Mouse (Mus musculus): Measurements from ENCODE around the gene Gm38119. TPM values are rescaled to one million over a fixed set of nuclear protein-coding genes. Genes with fewer than 3 reads are reported as not detected.

The Gm38119 gene
- polyA plus RNA-seq (2014; fragmentation: Illumina TruSeq; extraction: RNeasy Lipid Tissue Mini Kit (QIAGEN cat#74804); ENCODE audit: low read depth, low replicate concordance) = not detected

DNA sequence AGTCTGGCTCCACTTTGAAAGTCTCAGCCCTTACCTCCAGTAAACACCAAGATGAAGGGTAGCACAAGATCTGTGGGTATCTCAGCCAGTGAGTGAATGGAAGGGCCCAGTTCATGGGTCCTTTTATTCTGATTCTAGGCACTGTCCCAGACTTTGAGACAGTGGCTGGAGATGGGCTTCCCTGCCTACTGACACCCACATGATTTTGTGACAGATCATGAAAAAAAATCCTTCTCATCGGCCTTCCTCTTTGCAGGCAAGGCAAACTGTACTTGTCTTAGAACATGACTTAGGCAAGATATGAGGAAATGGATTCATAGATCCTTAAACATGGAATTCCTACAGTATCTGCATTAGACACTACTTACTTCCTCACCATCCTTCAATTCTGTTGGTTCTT is at the start of gene Gm38119:
TSS of gene Gm38119 (minus strand) at position 101 of the 400 bp plus-strand sequence.

DNA sequence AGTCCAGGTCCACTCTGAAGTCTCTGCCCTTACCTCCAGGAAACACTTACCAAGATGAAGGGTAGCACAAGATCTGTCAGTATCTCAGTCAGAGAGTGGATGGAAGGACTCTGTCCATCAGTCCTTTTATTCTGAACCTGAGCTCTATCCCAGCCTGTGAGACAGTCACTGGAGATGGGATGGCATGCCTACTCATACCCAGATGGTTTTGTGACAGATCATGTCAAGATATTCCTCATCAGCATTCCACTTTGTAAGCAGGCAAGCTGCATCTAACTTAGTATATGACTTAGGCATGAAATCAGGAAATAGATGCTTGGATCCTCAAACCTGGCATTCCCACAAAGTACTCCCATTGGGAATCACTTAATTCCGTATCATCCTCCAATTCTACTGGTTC is 39.9 kb upstream of the Gm38119 start, which contains the start of gene Lce1i:
TSS of gene Lce1i (minus strand) at position 101 of the 400 bp plus-strand sequence.

DNA sequence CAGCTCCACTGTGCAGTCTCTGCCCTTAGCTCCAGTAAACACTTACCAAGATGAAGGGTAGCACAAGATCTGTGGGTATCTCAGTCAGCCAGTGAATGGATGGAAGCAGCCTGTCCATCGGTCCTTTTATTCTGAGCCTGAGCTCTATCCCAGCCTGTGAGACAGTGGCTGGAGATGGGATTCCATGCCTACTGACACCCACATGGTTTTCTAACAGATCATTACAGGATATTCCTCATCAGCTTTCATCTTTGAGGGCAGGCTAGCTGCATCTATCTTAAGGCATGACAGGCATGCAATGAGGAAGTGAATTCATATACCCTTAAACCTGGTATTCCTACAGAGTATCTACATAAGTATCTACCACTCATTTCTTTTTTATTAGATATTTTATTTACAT is 26.1 kb upstream of the Gm38119 start, which contains the start of gene Lce1h:
TSS of gene Lce1h (minus strand) at position 101 of the 400 bp plus-strand sequence.

GRCm38 (mm10) chr3:92752238-92752637 is 13.3 kb upstream of the Gm38119 start, which contains the start of gene Lce1g:
Gene Lce1g (minus strand): TSS chr3:92752338.

DNA sequence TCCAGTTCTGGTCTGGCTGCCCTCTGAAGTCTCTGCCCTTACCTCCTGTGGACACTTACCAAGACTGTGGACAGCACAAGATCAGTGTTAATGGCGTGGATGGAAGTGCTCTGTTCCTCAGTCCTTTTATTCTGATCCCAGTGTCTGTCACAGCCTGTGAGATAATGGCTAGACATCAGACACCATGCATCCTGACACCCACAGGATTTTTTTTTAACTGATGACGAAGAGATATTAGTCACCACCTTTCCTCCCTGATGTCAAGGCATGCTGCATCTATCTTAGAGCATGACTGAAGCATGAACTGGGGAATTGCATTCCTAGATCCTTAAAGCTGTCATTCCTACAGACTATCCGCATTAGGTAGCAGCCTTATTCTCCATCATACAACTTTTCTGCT is 18.6 kb downstream of the Gm38119 start, which contains the start of gene Lce1f:
TSS of gene Lce1f (minus strand) at position 101 of the 400 bp plus-strand sequence.

DNA sequence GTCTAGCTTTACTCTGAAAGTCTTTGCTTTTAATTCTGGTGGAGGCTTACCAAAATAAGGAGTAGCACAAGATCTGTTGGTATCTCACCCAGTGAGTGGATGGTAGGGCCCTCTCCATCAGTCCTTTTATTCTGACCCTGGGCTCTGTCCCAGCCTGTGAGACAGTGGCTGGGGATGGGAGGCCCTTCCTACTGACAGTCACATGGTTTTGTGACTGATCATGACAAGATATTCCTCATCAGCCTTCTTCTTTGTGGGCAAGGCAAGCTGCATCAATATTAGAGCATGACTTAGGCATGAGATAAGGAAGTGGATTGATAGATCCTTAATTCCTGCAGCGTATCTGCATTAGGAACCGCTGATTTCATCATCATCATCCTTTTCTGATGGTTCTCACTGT is 29.9 kb downstream of the Gm38119 start, which contains the start of gene Lce1e:
TSS of gene Lce1e (minus strand) at position 101 of the 400 bp plus-strand sequence.

Other genes with a start within 250 kb of the Gm38119 start
- not detected for gene Sprr4, start 238.6 kb downstream of the Gm38119 start, polyA plus RNA-seq (2014; fragmentation: Illumina TruSeq; extraction: RNeasy Lipid Tissue Mini Kit (QIAGEN cat#74804); ENCODE audit: low read depth, low replicate concordance)
- not detected for gene 2310046K23Rik, start 204.6 kb downstream of the Gm38119 start, polyA plus RNA-seq (2014; fragmentation: Illumina TruSeq; extraction: RNeasy Lipid Tissue Mini Kit (QIAGEN cat#74804); ENCODE audit: low read depth, low replicate concordance)
- gene Ivl, start 165.4 kb downstream of the Gm38119 start, polyA plus RNA-seq (2014; fragmentation: Illumina TruSeq; extraction: RNeasy Lipid Tissue Mini Kit (QIAGEN cat#74804); ENCODE audit: low read depth, low replicate concordance) = not detected
- not detected for gene Smcp, start 150.1 kb downstream of the Gm38119 start, polyA plus RNA-seq (2014; fragmentation: Illumina TruSeq; extraction: RNeasy Lipid Tissue Mini Kit (QIAGEN cat#74804); ENCODE audit: low read depth, low replicate concordance)
- not detected for gene 2210017I01Rik, start 131.6 kb downstream of the Gm38119 start, polyA plus RNA-seq (2014; fragmentation: Illumina TruSeq; extraction: RNeasy Lipid Tissue Mini Kit (QIAGEN cat#74804); ENCODE audit: low read depth, low replicate concordance)
- not detected for gene Lce6a, start 117.4 kb downstream of the Gm38119 start, polyA plus RNA-seq (2014; fragmentation: Illumina TruSeq; extraction: RNeasy Lipid Tissue Mini Kit (QIAGEN cat#74804); ENCODE audit: low read depth, low replicate concordance)
- not detected for gene Lce1a1, start 90.8 kb downstream of the Gm38119 start, polyA plus RNA-seq (2014; fragmentation: Illumina TruSeq; extraction: RNeasy Lipid Tissue Mini Kit (QIAGEN cat#74804); ENCODE audit: low read depth, low replicate concordance)
- gene Lce1b, start 82.2 kb downstream of the Gm38119 start, polyA plus RNA-seq (2014; fragmentation: Illumina TruSeq; extraction: RNeasy Lipid Tissue Mini Kit (QIAGEN cat#74804); ENCODE audit: low read depth, low replicate concordance) = not detected
- not detected for gene Lce1a2, start 68.8 kb downstream of the Gm38119 start, polyA plus RNA-seq (2014; fragmentation: Illumina TruSeq; extraction: RNeasy Lipid Tissue Mini Kit (QIAGEN cat#74804); ENCODE audit: low read depth, low replicate concordance)
- gene Lce1c, start 59.8 kb downstream of the Gm38119 start, polyA plus RNA-seq (2014; fragmentation: Illumina TruSeq; extraction: RNeasy Lipid Tissue Mini Kit (QIAGEN cat#74804); ENCODE audit: low read depth, low replicate concordance) = not detected
- gene Lce1d, start 51.9 kb downstream of the Gm38119 start, polyA plus RNA-seq (2014; fragmentation: Illumina TruSeq; extraction: RNeasy Lipid Tissue Mini Kit (QIAGEN cat#74804); ENCODE audit: low read depth, low replicate concordance) = not detected
- not detected for gene Lce1e, start 30.0 kb downstream of the Gm38119 start, polyA plus RNA-seq (2014; fragmentation: Illumina TruSeq; extraction: RNeasy Lipid Tissue Mini Kit (QIAGEN cat#74804); ENCODE audit: low read depth, low replicate concordance)
- not detected for gene Lce1f, start 18.7 kb downstream of the Gm38119 start, polyA plus RNA-seq (2014; fragmentation: Illumina TruSeq; extraction: RNeasy Lipid Tissue Mini Kit (QIAGEN cat#74804); ENCODE audit: low read depth, low replicate concordance)
- gene Lce1g, start 13.2 kb upstream of the Gm38119 start, polyA plus RNA-seq (2014; fragmentation: Illumina TruSeq; extraction: RNeasy Lipid Tissue Mini Kit (QIAGEN cat#74804); ENCODE audit: low read depth, low replicate concordance) = not detected
- gene Lce1h, start 26.0 kb upstream of the Gm38119 start, polyA plus RNA-seq (2014; fragmentation: Illumina TruSeq; extraction: RNeasy Lipid Tissue Mini Kit (QIAGEN cat#74804); ENCODE audit: low read depth, low replicate concordance) = not detected
- gene Lce1i, start 39.8 kb upstream of the Gm38119 start, polyA plus RNA-seq (2014; fragmentation: Illumina TruSeq; extraction: RNeasy Lipid Tissue Mini Kit (QIAGEN cat#74804); ENCODE audit: low read depth, low replicate concordance) = not detected
- gene Lce1j, start 51.4 kb upstream of the Gm38119 start, polyA plus RNA-seq (2014; fragmentation: Illumina TruSeq; extraction: RNeasy Lipid Tissue Mini Kit (QIAGEN cat#74804); ENCODE audit: low read depth, low replicate concordance) = not detected
- not detected for gene Lce1k, start 68.8 kb upstream of the Gm38119 start, polyA plus RNA-seq (2014; fragmentation: Illumina TruSeq; extraction: RNeasy Lipid Tissue Mini Kit (QIAGEN cat#74804); ENCODE audit: low read depth, low replicate concordance)
- gene Kprp, start 88.2 kb upstream of the Gm38119 start, polyA plus RNA-seq (2014; fragmentation: Illumina TruSeq; extraction: RNeasy Lipid Tissue Mini Kit (QIAGEN cat#74804); ENCODE audit: low read depth, low replicate concordance) = not detected
- gene Lce1l, start 112.2 kb upstream of the Gm38119 start, polyA plus RNA-seq (2014; fragmentation: Illumina TruSeq; extraction: RNeasy Lipid Tissue Mini Kit (QIAGEN cat#74804); ENCODE audit: low read depth, low replicate concordance) = not detected
- not detected for gene 2310050C09Rik, start 131.1 kb upstream of the Gm38119 start, polyA plus RNA-seq (2014; fragmentation: Illumina TruSeq; extraction: RNeasy Lipid Tissue Mini Kit (QIAGEN cat#74804); ENCODE audit: low read depth, low replicate concordance)
- not detected for gene Lce3a, start 187.1 kb upstream of the Gm38119 start, polyA plus RNA-seq (2014; fragmentation: Illumina TruSeq; extraction: RNeasy Lipid Tissue Mini Kit (QIAGEN cat#74804); ENCODE audit: low read depth, low replicate concordance)
- gene Lce3b, start 193.9 kb upstream of the Gm38119 start, polyA plus RNA-seq (2014; fragmentation: Illumina TruSeq; extraction: RNeasy Lipid Tissue Mini Kit (QIAGEN cat#74804); ENCODE audit: low read depth, low replicate concordance) = not detected
- not detected for gene Lce3c, start 205.4 kb upstream of the Gm38119 start, polyA plus RNA-seq (2014; fragmentation: Illumina TruSeq; extraction: RNeasy Lipid Tissue Mini Kit (QIAGEN cat#74804); ENCODE audit: low read depth, low replicate concordance)
- gene Lce3d, start 218.3 kb upstream of the Gm38119 start, polyA plus RNA-seq (2014; fragmentation: Illumina TruSeq; extraction: RNeasy Lipid Tissue Mini Kit (QIAGEN cat#74804); ENCODE audit: low read depth, low replicate concordance) = not detected
- gene Lce3e, start 228.0 kb upstream of the Gm38119 start, polyA plus RNA-seq (2014; fragmentation: Illumina TruSeq; extraction: RNeasy Lipid Tissue Mini Kit (QIAGEN cat#74804); ENCODE audit: low read depth, low replicate concordance) = not detected

Data from liver, adult 10 weeks (tissue).